ENCODE assay signal across 8 mouse cellular contexts in the genomic region with DNA sequence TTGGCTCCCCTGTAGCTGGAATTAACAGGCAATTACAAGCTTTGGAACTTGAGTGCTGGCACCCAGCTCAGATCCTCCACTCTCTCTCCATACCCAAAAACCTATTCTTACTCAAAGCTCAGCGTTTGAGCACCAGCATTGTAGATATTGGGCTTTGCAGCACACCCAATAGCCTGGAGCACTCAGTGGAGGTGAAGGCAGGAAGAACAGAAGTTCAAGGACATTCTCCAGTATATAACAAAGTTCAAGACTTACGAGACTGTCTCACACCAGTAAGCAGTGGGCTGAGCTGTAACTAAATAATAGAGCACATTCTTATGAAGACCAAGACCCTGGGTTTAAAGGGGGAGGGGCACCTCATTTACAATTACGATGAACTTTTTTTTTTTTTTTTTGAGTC. TPM values are rescaled to one million over a fixed set of nuclear protein-coding genes. Genes with fewer than 3 reads are reported as not detected.
DNase-seq lines count a peak whose midpoint lies in the region; ATAC-seq and TF ChIP-seq lines count a peak whose summit lies in the region.

No protein-coding gene starts in this region.

- H3K36me3 ChIP-seq in forebrain, embryonic 14.5 days (ENCODE audit: control insufficient read depth, insufficient read depth, low read length): peaks cover 24% of the 10 kb centered on the region
- no peaks in the 10 kb centered on the region for H3K36me3 ChIP-seq in liver, embryonic 14.5 days (replicated peaks; ENCODE audit: control insufficient read depth, insufficient read depth, low read depth)

- peaks cover 19% of the 10 kb centered on the region for H3K4me1 ChIP-seq in forebrain, embryonic 14.5 days (ENCODE audit: control insufficient read depth, insufficient read depth, low read length)
- H3K4me1 ChIP-seq in liver, embryonic 14.5 days (replicated peaks; ENCODE audit: control insufficient read depth in 2 of 2, insufficient read depth in 2 of 2, low read length in 1 of 2): peaks cover 5 to 16% of the 10 kb centered on the region in 2 experiments

- no peak for ATAC-seq in forebrain, embryonic 14.5 days
- ATAC-seq in liver, embryonic 14.5 days (ENCODE audit: insufficient read depth): no peak

- H3K27ac ChIP-seq in gastrocnemius, adult 2 months: peak overlapping the region; percentile 93
- H3K27ac ChIP-seq in forebrain, embryonic 14.5 days (ENCODE audit: low read depth, low read length): no peak overlapping the region
- no peak overlapping the region for H3K27ac ChIP-seq in liver, embryonic 14.5 days

- 68% methylated on average over 3 of the region's 3 CpGs for WGBS in forebrain, embryonic 14.5 days
- 46% methylated on average over 3 of the region's 3 CpGs for WGBS in liver, embryonic 14.5 days (ENCODE audit: insufficient replicate concordance)

- TF ChIP-seq CTCF in gastrocnemius, adult 2 months (IDR thresholded peaks at IDR 0.05): no peak
- TF ChIP-seq CTCF in liver, embryonic 14.5 days (IDR thresholded peaks at IDR 0.05; ENCODE audit: low read depth): no peak

- no peak overlapping the region for H3K9ac ChIP-seq in forebrain, embryonic 14.5 days (ENCODE audit: low read length)
- 0 out of 2 replicates have a peak overlapping the region, but pooled peaks have one; percentile 18 for H3K9ac ChIP-seq in liver, embryonic 14.5 days (replicated peaks)

- no peak for DNase-seq in gastrocnemius, adult 2 months
- no peak for DNase-seq in gastrocnemius, adult 18-20 months (ENCODE audit: low spot score)
- peak; percentile 9 for DNase-seq in A20 (ENCODE audit: low read depth, low spot score)
- DNase-seq in forebrain, embryonic 14.5 days (ENCODE audit: low spot score): no peak
- no peak for DNase-seq in liver, embryonic 14.5 days (ENCODE audit: low read depth in 3 of 3, low spot score in 3 of 3)
- DNase-seq in natural killer cell, adult 2 months (ENCODE audit: low spot score in 2 of 2): no peak
- no peak for DNase-seq in frontal cortex, adult 2 months (ENCODE audit: extremely low spot score in 1 of 2, low spot score in 1 of 2)
- no peak for DNase-seq in layer of hippocampus, adult 11-12 months (ENCODE audit: low spot score)

- H3K9me3 ChIP-seq in forebrain, embryonic 14.5 days (replicated peaks; ENCODE audit: control insufficient read depth, low read length): no peaks in the 10 kb centered on the region
- H3K9me3 ChIP-seq in liver, embryonic 14.5 days (ENCODE audit: control insufficient read depth, low read length): no peaks in the 10 kb centered on the region

- H3K4me3 ChIP-seq in gastrocnemius, adult 2 months: peak overlapping the region; percentile 78
- no peak overlapping the region for H3K4me3 ChIP-seq in forebrain, embryonic 14.5 days (ENCODE audit: low read depth, low read length)
- H3K4me3 ChIP-seq in liver, embryonic 14.5 days (ENCODE audit: insufficient read depth in 1 of 2, low read depth in 2 of 2, low read length in 2 of 2): peak overlapping the region; percentile 64 to 82; a peak in 3 of 4 replicates

- intact Hi-C loops in gastrocnemius, adult 2 months (cut with DNase I): loop anchor here (5.0 kb wide), 1 partner anchor 120 kb away; no protein-coding TSS in a partner anchor

- TF ChIP-seq EP300 in liver, embryonic 14.5 days (IDR thresholded peaks at IDR 0.05; ENCODE audit: low read depth): no peak

- H3K27me3 ChIP-seq in forebrain, embryonic 14.5 days (replicated peaks; ENCODE audit: control insufficient read depth, insufficient read depth, low read length): peaks cover 16% of the 10 kb centered on the region; the same call in 1 of the 2 replicates
- peaks cover 16% of the 10 kb centered on the region for H3K27me3 ChIP-seq in liver, embryonic 14.5 days (ENCODE audit: control insufficient read depth, insufficient read depth, low read length)

- H3K4me2 ChIP-seq in forebrain, embryonic 14.5 days (ENCODE audit: low read length): peak overlapping the region; percentile 73; the same call in 1 of the 2 replicates
- H3K4me2 ChIP-seq in liver, embryonic 14.5 days (ENCODE audit: low read depth): peak overlapping the region; percentile 61

RNA-seq across cellular contexts. Expression of a gene that starts 0.6 kb away (rescaled TPM):
- total RNA-seq in gastrocnemius, adult 2 months (2021): 100 to 1,000 TPM; 112 to 137 TPM
- total RNA-seq in gastrocnemius, adult 18-20 months (2021): 100 to 1,000 TPM; 135 to 138 TPM
- 107 and 112 TPM in 2 replicates for polyA plus RNA-seq in forebrain, embryonic 14.5 days (2014; fragmentation: Nextera tagmentation; extraction: Ambion mirVana)
- 11.3 and 15.3 TPM in 2 replicates for polyA plus RNA-seq in liver, embryonic 14.5 days (2012; rRNA removed)
- 21.0 and 24.5 TPM in 2 replicates for polyA plus RNA-seq in liver, embryonic 14.5 days (2014; fragmentation: Nextera tagmentation; extraction: Ambion mirVana)
- 114 and 144 TPM in 2 replicates for polyA plus RNA-seq in frontal cortex, adult 2 months (2012; rRNA removed)

RNA-seq across cellular contexts. Expression of a gene that starts 0.9 kb away (rescaled TPM):
- total RNA-seq in gastrocnemius, adult 2 months (2021): 1 to 10 TPM; 6.3 to 8.8 TPM
- total RNA-seq in gastrocnemius, adult 18-20 months (2021): 1 to 10 TPM; 6.9 to 9.9 TPM
- polyA plus RNA-seq in forebrain, embryonic 14.5 days (2014; fragmentation: Nextera tagmentation; extraction: Ambion mirVana): 43.8 and 45.9 TPM in 2 replicates
- 14.8 and 17.2 TPM in 2 replicates for polyA plus RNA-seq in liver, embryonic 14.5 days (2012; rRNA removed)
- polyA plus RNA-seq in liver, embryonic 14.5 days (2014; fragmentation: Nextera tagmentation; extraction: Ambion mirVana): 21.4 and 21.5 TPM in 2 replicates
- polyA plus RNA-seq in frontal cortex, adult 2 months (2012; rRNA removed): 9.1 and 11.3 TPM in 2 replicates

RNA-seq across cellular contexts. Expression of a gene that starts 4.5 kb away (rescaled TPM):
- 10 to 100 TPM; 19.5 to 27.5 TPM for total RNA-seq in gastrocnemius, adult 2 months (2021)
- 10 to 100 TPM; 19.6 to 99.5 TPM for total RNA-seq in gastrocnemius, adult 18-20 months (2021)
- polyA plus RNA-seq in forebrain, embryonic 14.5 days (2014; fragmentation: Nextera tagmentation; extraction: Ambion mirVana): 2.6 and 2.9 TPM in 2 replicates
- 1.4 and 1.7 TPM in 2 replicates for polyA plus RNA-seq in liver, embryonic 14.5 days (2012; rRNA removed)
- 3.0 and 3.9 TPM in 2 replicates for polyA plus RNA-seq in liver, embryonic 14.5 days (2014; fragmentation: Nextera tagmentation; extraction: Ambion mirVana)
- polyA plus RNA-seq in frontal cortex, adult 2 months (2012; rRNA removed): 5.6 and 7.0 TPM in 2 replicates

RNA-seq across cellular contexts. Expression of a gene that starts 6.3 kb away (rescaled TPM):
- not detected for total RNA-seq in gastrocnemius, adult 2 months (2021)
- total RNA-seq in gastrocnemius, adult 18-20 months (2021): not detected
- polyA plus RNA-seq in forebrain, embryonic 14.5 days (2014; fragmentation: Nextera tagmentation; extraction: Ambion mirVana): 0.24 and 0.25 TPM in 2 replicates
- 0.64 and 0.68 TPM in 2 replicates for polyA plus RNA-seq in liver, embryonic 14.5 days (2012; rRNA removed)
- 0.15 and 0.50 TPM in 2 replicates for polyA plus RNA-seq in liver, embryonic 14.5 days (2014; fragmentation: Nextera tagmentation; extraction: Ambion mirVana)
- 0.08 and 0.17 TPM in 2 replicates for polyA plus RNA-seq in frontal cortex, adult 2 months (2012; rRNA removed)

RNA-seq across cellular contexts. Expression of a gene that starts 11.1 kb away (rescaled TPM):
- under 1 TPM; 0.15 to 0.17 TPM for total RNA-seq in gastrocnemius, adult 2 months (2021)
- total RNA-seq in gastrocnemius, adult 18-20 months (2021): under 1 TPM in 1 of 2 experiments, not detected in 1; 0.21 TPM
- 1.6 and 2.3 TPM in 2 replicates for polyA plus RNA-seq in forebrain, embryonic 14.5 days (2014; fragmentation: Nextera tagmentation; extraction: Ambion mirVana)
- polyA plus RNA-seq in liver, embryonic 14.5 days (2012; rRNA removed): 0.04 TPM in 2 replicates
- 0.21 TPM in 1 of 2 replicates, not detected in the other for polyA plus RNA-seq in liver, embryonic 14.5 days (2014; fragmentation: Nextera tagmentation; extraction: Ambion mirVana)
- polyA plus RNA-seq in frontal cortex, adult 2 months (2012; rRNA removed): 0.14 and 0.19 TPM in 2 replicates
